Mouse (Mus musculus) right cerebral cortex, postnatal 36 days (tissue): ENCODE measurements around the gene Zfp3.
"Not testable (repeated sequence)": the region's sequence is repeated elsewhere in the genome, so short reads cannot be mapped to it uniquely, and the experiment has no call there.

Source experiments
- DNase-seq, 2 experiments: peaks; one replicate each; pipeline ENCODE4 v3.0.0; 2022; ENCODE audit warnings: low spot score in 2 of 2, mixed read lengths in 1 of 2

Gene Zfp3

DNA sequence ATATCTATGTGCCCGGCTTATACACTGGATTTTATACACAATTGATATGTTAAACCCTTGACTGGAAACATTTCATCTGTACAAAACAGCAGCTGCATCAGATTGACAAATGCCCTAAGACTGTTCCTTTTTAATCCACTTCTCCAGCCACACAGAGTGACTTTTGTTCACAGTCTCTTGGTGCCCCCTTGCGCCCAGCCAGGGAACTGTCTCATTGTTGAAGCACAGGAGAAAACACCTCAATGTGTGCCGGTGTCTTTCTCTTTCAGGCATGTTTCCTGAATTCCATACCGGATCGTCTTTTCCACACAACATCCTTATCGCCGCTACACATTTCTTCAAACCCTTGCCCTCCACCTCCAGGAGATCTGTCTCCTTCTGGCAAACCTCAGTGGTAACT, 8.4 kb upstream of the Zfp3 start:
- peak; percentile 39 to 62 for DNase-seq

DNA sequence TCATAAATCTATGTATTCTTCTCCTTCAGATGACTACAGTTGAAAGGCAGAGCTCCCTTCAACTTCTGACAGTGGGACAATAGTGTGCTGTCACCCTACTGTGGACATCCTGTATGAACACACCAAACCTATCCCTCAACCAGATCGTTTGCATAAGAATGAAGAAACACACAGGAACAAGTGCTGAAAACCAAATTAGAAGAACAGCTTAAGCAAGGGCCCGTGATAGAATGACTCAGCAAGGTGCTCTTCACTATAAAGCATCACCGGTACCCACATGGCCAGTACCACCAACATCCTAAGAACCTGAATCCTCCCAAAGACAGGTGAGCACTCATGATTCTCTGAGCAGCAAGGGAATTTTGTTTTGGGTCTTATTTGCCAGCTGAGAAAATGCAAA, 3.6 kb upstream of the Zfp3 start:
- not testable (repeated sequence) for DNase-seq

DNA sequence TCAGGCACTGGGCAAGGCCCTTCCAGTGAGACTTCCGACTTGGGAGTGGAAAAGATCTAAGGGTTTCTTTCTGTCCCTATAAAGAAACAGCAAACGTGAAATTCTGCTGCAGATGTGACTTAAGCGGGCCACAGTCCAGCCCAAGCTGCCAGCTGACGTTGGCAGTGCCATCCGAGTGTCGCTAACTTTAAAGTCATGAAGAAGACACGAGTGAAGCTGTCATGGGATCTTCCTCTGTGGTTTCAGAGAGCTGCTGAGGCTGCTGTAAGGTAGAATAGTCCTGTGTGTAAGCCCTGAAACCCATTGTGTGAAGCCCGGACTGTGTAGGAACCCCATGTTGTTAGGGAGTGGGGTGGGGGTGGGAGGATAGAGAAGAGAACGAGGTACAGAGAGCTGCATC, 1.4 kb upstream of the Zfp3 start:
- DNase-seq = no peak

DNA sequence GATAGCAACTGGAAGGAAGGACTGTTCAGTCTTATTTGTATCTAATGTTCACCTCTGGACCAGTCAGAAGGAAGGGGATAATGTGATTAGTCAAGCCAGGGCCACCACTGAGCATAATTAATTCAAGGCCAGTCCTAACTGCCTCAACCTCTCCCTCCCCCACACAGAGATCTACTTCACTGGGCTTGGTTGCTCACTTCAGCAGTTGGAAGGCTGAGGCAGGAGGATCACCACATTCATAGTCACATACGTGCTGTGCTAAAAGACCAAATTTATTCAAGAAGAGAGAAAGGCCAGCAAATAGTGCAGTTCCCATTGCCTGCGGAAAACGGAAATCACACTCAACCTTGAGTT, 450 bp upstream of the Zfp3 start:
- no peak for DNase-seq

DNA sequence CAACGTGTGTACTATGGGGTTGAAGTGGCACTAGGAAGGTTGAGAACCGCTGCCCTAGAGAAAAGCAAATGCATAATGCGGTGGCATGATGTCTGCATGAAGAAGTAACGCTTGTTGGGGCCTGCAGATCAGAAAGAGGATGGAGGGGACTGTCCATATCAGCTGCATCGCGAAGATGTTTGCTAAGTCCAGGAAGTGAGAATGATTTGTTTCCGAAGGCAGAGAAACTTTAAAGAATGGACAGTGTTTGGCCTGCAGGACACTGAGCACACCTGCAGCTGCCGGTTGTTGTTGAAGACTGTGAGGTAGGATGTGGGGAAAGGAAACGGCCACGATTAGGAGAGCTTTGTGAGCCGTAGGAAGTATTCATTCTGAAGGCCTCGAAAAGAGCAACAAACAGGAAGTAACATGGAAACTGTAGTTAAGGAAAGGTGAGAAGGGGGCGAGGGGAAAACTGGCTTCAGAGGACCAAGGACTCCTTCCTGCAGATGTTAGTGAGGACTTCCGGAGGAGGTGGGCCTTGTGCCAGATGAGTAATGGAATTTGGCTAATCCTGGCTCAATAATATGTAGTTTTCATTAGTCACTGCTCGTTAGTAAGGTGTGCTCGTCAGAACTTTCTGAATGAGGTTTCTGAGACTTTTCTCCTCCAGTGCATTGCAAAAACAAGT, 1.9 kb downstream of the Zfp3 start:
- no peak for DNase-seq

DNA sequence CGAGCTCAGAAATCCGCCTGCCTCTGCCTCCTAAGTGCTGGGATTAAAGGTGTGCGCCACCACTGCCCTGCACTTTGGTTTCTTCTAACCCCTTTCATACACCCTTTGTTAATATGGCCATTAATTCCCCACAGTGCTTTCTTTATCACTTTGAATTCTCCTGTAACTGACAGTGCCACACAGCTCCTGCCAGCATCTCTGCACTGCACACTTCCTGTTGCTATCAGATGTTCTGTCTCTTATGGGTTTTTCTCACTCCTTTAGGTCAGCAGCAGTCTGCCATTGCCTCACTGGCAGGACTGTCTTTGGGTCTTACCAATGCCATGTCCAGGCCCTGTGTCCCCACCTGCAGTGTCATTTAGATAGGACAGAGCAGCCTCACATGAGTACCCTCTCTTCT, 6.8 kb downstream of the Zfp3 start:
- no peak for DNase-seq

DNA sequence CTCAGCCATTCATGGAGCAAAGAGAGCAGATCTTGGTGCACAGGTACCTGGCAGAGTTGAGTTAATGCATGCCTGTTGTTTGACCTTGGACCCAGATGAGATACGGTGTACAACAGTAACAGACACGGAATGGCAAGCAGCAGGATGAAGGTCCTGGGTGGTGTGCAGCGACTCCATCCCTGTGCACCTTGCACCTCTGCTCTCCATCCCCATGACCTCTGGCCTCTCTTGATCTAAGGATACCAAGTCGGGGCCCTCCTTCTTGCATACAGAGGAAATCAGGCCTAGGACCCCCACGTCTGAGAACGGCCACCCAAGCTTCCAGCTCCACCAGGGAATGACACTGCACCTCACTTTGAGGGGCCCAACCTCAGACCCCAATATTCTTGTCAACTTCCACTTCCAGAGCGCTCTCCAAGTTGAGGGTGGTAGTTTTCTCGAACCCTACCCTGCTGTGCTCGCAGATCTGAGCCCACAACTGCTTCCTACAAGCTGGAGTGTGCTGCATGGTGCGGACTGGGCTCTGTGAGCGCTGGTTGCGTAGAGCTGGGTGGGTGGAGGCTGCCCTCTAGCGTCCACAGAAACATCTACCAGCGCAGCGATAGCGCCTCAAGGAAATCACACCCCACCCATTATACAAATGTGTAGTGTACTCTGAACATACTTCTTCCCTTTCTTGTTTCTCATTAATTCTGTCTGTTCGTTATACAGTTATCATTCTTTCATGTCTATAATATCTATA, 13.0 kb downstream of the Zfp3 start:
- DNase-seq = peak; percentile 51 to 55

DNA sequence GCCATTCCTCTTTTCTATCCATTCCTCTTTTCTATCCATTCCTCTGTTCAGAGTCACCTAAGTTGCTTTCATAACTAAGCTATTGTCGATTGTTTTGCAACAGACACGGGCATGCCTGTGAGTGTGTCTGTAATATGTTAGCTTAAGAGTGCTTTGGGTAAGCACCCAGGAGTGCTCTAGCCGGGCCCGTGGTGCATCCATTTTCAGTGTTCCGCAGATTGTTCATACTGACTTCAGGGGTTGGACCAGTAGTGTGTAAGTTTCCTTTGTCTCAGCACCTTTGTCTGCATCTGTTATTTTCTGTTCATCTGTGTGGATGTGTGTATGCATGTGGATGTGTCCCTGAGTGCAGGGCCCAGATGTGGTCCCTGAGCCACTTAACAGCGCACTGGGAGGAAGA, 13.6 kb downstream of the Zfp3 start:
- no peak for DNase-seq

DNA sequence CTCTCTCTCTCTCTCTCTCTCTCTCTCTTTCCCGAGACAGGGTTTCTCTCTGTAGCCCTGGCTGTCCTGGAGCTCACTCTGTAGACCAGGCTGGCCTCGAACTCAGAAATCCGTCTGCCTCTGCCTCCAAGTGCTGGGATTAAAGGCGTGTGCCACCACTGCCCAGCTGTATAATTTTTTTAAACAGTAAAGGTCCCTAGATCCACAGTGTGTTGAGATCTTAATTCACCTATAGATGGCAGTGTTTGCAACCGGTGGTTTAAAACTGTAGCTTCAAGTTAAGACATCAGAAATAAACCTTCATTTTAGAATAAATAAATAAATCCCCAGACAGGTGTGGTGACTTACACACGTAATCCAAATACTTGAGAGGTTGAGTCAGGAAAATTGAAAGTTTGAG, 14.0 kb downstream of the Zfp3 start:
- not testable (repeated sequence) for DNase-seq

DNA sequence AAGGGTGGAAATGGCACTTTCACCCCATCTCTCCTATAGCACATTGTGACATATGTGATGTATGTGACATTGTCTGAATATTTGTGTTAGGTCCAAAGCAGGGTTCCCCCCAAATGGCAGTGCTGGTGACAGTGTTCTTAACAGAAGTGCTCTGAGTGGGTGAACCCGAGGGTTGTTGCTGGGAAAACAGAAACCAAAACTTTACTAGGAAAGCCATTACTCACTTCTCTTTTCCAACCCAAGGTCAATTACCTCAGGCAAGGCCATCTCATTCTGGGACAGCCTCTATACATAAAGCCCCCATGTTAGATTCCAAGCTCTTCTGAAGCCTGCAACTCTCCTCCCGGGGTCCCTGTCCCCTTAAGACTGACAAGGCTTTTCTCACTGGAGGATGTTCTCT, 21.9 kb downstream of the Zfp3 start:
- DNase-seq = no peak

DNA sequence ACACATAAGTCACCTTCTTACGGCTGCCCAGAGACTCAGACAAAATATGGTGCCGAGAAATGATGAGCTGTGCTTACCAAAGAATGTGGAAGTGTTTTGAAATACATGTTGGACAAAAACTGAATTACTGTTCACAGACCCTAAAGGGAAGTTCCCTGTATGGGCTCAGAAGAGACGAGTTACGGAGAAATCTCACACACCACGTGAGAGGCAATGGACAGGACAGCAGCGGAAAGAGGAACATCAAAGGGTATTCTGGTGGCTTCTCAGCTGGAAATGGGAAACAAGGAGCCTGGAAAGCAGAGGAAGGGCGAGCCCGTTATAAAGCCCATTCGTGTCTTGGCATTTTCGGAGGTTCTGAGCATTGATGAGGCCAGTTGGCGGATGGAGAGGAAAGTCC, 23.0 kb downstream of the Zfp3 start:
- DNase-seq = no peak

DNA sequence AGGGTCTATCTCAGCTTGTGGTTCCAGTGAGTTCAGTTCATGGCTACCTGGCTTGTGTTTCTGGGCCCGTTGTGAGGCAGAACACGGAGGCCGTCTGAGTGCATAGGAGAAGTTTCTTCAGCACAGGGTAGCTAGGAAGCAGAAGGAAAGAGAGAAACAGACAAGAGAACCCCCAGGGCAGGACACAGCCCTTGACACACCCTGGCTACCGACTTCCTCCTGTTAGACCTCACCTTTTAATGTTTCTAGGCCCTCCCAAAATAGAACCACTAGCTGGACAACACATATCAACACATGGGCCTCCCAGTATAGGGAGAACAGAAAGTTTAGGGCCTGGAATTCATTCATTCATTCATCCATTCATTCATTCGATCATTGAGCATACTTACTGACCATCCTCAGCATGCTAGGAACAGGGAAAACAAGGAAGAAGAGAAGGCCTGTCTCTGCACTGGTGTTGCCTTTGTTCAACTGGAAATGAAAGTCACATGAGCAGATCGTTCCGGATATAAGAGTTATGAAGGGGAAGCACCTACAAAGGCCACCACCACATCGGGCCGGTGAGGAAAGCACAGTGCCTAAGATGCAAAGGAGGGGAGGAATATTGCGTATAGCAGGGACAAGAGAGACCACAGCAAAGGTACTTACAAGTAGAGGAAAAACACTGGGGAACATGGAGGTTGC, 25.1 kb downstream of the Zfp3 start:
- DNase-seq = no peak

DNA sequence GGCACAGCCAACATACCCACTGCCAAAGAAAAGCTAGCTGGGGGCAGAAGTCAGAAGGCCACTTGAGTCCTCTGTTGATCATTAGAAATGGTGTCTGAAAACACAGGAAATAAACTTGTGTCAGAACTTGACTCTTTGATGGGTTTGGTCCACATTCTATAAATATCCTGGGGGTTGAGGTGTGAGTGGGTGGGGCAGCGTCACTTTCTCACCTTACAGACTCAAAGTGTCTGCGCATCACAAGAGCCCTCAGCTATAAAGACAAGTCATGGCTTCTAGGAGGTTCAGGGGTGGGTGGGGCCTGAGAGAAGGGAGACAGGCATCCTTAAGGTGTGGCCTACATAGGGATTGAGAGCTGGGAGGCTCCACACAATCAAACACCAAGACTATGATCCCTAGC, 26.4 kb downstream of the Zfp3 start:
- no peak for DNase-seq

DNA sequence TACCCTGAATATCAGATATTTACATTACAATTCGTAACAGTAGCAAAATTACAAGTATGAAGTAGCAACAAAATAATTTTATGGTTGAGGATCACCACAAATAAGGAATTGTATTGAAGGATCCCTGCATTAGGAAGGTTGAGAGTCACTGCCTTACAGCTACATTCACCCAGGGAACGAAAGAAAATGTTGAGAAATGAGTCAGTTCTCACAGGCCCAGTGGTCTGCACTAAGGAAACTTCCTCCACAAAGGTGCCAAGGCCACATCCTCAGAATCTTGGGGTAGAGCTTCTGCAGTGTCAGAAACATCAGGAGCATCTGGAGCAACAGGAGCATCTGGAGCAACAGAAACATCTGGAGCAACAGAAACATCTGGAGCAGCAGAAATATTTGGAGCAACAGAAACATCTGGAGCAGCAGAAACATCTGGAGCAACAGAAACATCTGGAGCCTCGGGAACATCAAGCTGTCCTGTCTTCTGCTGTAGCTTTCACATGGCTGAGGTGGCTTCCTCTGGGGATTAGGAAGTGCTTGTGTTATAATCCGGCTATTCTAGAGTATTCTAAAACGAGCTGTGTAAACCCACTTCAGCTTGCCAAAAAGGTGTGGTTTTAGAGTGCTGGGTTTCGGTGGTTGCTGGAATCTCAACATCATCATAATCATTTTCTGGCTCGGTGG, 27.0 kb downstream of the Zfp3 start:
- DNase-seq = no peak

DNA sequence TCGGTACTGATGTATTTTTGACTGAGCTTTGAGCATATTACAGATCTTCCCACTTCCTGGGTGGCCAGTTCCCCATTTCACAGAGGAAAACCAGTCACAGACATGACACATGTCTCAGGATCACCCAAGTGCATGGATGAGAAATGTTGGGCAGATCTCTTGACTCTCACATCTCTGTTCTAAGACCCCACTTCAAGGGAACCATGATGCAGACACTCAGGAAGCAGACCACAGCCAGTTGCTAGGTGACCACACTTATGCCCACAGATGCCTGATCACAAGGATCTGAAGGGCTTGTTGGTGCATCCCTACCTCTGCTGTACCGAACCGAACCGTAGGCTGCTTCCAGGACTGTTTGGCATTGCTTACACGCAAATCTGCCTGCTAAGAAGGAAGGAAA, 27.7 kb downstream of the Zfp3 start:
- DNase-seq = no peak

DNA sequence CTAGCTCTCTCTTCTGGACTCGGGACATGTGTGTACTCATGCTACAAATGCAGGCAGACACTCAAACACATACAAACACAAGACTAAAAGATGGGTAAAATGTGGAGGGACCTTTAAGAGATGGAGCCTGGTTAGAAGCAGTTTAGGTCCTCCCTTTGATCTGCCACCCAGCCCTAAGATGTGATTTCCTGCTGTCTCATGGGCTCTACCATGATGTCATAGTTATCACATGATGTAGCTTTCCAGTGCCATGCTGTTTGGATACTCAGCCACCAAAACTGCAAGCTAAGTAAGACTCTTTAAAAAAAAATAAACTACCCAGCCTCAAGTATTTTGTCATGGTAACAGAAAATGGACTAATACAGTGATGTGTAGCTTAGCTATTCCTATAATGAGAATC, 28.4 kb downstream of the Zfp3 start:
- no peak for DNase-seq

DNA sequence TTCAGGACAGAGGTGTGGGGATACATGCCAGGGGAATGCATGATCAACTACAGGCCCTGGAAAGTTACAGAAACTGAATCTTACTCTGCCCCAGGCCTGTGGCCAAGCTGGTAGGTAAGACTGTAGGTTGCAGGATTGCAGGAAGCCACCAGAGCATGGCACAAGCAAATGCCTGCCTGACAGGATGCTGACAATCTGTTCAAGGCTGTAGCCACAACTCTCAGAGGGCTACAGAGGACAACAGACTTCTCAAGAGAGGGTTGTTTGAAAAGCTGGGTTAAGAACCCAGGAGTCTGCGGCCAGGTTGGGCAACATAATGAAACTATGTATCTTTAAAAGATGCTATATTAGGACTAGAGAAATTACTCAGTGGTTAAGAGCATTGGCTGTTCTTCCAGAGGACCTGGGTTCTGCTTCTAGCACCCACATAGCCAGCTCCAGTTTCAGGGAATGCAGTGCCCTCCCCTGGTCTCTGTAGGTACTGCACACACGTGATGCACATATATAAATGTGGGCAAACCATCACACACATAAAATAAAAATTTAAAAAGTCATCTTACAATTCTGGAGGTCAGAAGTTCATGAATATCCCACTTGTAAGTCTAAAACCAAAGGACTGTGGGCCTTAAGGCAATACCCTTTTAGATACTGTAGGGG, 38.3 kb downstream of the Zfp3 start:
- DNase-seq = no peak

DNA sequence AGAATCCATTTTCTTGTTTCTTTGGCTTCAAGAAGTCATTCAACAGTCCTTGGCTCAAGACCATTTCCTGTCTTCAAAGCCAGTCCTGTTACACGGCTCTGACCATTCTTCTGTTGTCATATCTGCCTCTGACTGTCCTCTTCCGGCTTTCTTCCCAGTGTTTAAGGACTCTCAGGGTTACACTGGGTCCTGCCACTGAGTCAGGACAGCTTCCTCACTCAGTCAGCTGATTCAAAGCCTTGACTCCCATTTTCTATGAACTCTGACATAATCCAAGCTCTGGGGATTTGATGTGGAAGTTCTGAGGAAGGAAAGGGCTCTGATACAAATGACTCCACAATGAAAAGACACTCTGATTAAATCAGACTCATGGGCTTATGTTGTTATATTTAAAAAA, 38.9 kb downstream of the Zfp3 start:
- DNase-seq = no peak

DNA sequence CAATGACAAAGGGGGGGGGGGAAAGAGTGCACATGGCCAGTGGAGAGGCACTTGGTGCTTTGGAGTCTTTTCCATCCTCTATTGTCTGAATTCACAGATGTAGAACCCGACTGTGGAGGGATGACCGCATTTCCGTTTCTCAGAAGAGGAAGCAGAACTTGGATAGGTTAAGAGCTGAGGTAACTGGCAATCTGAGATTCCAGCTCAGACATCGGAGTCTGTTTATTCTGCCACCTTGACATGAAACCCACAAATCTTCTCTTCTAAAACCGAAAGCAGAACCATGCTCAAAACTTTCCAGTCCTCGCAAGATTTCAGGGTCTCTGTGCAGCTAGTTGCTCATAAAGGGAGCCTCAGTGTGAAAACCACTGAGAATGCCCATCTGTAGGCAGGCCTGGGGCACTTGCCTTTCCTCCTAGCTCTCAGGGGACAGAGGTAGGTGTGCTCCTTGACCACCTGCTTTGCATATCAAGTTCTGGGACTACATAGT, 39.7 kb downstream of the Zfp3 start:
- no peak for DNase-seq

DNA sequence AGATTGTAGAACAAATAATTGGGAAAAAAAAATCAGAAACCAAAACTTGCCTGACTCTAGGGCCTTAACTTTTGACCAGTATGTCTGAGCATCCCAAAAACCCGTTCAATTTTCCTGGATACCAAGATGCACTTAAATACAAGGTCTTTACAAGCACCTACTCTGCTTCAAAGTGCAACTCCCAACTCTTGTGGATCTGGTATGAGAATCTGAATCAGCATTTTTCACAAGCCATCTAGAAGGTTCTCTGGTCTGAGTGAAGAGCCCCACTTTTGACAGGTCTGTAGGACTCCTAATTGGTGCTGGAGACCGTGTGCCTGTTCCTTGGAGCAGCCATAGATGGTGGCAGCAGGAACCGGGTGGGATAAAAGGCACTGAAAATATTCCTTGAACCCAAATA, 40.4 kb downstream of the Zfp3 start:
- no peak for DNase-seq

DNA sequence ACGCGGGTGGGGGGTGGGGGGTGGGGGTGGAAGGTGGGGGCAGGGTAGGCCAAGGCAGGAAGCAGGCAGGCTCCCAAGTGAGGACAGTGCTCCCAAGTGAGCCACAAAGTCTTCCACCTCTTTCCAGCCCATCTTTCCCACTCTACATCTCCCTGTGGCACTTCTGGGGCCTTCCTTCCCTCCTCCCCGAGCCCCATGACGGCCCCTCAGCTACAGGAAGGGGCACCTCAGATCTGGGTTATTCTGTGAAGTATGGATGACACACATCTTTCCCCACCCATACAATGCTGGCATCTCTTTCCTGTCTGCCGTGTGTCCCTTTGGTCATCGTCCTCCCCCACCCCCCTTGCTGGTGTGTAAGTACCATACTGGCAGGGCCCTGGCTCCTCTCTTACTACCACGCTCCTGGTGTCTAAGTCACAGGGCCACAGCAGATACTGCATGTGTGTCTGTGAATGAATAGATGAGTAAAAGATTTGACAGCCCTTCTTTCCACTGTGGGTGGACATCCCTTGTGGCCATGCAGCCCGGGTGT, 41.7 kb downstream of the Zfp3 start:
- no peak for DNase-seq

DNA sequence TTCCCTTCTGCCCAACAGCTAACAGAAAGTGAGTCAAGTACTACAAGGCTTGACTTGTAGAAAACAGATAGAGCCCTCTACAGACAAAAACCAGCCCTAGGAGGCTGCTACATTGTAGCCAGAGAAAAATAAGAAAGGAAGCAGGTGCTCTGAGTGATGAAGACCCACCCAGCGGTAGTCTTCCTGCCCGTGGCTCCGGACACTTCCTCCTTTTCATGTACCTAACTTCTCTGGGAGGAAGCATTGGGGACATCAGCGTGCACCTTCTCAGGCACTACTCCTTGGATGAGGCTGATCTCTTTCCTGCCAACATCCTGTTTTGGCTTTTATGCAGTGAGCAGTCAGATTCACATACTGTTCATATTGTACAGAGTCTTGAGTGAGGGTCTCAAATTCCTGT, 42.7 kb downstream of the Zfp3 start:
- DNase-seq = no peak
